Mouse (Mus musculus): ENCODE data around the gene Nsmce4a.

Gene Nsmce4a

DNA sequence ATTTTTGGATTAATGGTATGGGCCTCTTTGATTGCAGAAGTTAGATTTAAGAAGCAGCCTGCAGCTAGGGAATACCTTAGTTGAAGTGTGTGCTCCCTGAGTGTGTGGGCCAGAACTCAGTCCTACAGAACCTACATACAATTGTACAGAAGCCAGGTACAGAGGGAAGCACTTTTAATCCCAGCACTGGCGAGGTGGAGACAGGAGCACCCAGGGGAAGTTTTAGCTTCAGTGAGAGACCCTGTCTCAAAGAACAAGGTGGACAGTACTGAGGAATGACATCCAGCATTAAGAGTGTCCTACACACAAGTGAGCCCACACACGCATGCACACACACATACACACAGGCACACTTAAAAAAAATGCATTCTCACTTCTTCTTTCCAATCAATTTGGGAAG lies 5.1 kb upstream of the Nsmce4a start:
- no peak for DNase-seq (ENCODE audit: low spot score in 2 of 2)

DNA sequence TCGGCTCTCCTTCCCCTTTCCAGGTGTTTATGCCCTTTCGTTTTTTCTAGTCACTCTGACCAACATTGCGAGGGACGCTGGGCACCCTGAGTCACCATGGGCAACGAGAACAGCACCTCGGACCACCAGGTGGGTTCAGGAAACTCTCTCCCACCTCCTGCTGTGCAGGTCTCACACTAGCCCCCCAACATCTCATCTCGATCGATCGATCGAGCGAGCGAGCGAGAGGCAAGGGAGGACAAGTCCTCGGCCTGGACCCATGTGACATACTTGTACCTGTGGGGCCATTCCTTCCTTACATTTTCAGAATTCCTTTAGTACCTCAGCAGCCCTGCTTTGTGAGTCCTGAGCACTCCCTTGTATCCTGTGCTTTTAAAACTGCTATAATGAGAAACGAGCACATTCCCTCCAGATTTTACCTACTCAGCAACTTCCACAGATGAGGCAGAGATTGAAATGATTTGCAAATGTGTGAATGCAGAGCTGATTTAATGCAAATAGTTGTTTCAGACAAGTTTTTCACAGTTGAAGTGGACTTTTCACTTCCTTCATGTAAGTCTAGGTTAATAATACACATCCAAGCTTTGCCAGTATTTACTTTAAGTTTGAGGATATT lies 4.6 kb upstream of the Nsmce4a start, which contains the start of gene Tacc2:
Gene Tacc2, plus strand, starts transcription at position 51 of the 616 bp plus-strand sequence.
- DNase-seq (ENCODE audit: low spot score in 2 of 2): no peak

GRCm38 (mm10) chr7:130576981-130577380 lies 4.1 kb upstream of the Nsmce4a start:
- no peak for DNase-seq (ENCODE audit: low spot score in 2 of 2)

GRCm38 (mm10) chr7:130574211-130574991 lies 1.5 kb upstream of the Nsmce4a start:
- no peak for DNase-seq (ENCODE audit: low spot score in 2 of 2)

- no peak for DNase-seq (ENCODE audit: low spot score in 2 of 2)
Observed at GRCm38 (mm10) chr7:130573746-130574145, 828 bp upstream of the Nsmce4a start.

DNA sequence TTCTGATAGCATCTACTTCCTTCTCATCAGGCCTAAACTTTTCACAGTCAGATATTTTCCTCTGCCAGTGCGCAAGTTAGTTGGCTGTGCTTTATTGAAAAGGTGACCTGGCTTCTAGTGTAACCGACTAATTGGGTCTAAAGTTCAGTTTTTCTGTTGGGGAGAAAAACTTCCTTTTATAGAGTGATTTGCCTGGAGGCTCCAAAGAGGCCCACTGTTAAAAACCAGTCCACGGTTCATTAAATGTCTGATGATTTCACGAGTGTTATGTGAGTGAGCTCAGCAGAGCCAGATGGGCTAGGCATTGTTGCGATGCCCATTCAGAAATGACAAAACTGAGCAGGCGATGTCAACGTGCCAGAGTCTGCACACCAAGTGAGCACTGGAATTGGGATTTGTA lies 2.4 kb downstream of the Nsmce4a start:
- DNase-seq (ENCODE audit: low spot score in 2 of 2): no peak

DNA sequence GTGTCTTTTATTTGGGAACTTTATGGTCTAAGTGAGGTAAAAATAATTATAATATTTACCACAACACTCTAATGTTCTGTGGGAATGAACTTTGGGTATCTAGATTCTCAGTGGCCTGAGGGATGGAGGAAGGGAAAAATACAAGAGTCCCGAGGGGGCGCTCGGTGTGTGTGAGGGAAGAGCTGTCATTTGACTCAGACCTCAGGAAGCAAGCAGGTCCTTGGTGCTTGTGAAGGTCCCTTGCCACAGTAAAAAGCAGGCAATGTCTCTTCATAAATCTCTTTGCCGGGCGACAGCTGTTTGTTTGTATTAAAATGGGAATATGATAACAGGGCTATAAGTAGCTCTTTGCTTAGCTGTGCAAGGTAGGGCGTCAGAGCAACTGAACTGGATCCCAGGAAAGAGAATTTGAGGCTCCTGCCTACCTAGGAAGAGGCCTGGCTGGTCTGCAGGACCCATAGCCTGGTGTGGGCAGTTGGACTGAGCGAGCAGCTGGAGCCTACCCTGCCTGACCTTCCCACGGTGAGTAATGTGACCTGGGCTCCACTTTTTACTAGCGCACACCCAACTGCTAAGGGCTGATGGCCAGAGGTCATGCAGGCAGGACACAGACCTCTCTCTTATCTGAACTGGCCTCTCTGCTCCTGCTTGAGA lies 4.0 kb downstream of the Nsmce4a start:
- no peak for DNase-seq (ENCODE audit: low spot score in 2 of 2)

DNA sequence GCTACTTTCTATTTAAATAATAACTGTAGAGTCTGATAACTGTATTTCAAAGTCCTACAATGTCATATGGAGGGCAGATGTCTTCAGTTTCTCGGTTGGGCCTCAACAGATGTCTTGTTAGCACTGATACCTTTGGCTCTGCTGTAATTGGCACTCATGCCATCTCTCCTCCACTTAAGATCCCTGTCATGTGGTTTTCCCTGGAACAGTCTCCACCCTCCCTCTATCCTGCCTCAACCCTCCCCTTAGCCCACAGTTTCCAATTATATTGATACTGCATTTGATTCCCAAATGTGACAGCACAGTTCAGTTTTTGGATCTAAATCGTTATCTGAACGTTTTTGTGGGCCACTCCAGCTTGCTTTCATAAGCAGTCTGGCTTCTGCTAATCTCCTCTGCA lies 8.3 kb downstream of the Nsmce4a start:
- no peak for DNase-seq (ENCODE audit: low spot score in 2 of 2)

DNA sequence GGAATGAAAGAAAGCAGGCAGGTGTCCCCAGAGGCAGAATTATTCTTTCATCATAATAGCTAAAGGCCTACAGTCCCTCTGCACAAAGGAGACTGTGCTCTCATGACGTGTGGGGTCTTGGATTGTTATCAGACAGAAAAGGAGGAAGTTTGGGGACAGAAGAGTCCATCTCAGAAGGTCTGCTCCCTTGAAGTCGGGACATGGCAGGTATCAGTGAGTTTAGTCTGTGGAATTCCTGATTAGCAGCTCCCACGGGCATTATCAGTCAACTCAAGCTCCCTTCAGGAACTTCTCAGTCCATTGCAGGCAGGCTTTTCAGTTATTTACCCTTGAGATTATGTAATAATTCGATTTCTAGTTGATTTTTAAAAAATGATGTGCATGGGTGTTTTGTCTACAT lies 9.0 kb downstream of the Nsmce4a start:
- no peak for DNase-seq (ENCODE audit: low spot score in 2 of 2)

DNA sequence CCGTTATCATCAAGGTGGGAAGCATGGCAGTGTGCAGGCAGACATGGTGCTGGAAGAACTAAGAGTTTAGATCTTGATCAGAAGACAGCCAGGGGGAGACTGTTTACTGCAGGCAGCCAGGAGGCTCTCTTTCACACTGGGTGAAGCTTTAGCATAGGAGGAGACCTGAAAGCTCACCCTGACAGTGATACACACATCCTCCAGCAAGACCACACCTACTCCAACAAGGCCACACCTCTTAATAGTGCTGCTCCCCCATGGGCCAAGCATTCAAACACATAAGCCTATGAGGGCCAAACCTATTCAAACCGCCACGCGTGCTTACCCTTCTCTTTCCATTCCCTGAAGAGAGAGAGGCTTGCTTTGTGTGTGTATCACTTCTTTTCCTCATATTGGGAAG lies 9.6 kb downstream of the Nsmce4a start:
- no peak for DNase-seq (ENCODE audit: low spot score in 2 of 2)

- no peak for DNase-seq (ENCODE audit: low spot score in 2 of 2)
Observed at GRCm38 (mm10) chr7:130560933-130561332, 12.0 kb downstream of the Nsmce4a start.

DNA sequence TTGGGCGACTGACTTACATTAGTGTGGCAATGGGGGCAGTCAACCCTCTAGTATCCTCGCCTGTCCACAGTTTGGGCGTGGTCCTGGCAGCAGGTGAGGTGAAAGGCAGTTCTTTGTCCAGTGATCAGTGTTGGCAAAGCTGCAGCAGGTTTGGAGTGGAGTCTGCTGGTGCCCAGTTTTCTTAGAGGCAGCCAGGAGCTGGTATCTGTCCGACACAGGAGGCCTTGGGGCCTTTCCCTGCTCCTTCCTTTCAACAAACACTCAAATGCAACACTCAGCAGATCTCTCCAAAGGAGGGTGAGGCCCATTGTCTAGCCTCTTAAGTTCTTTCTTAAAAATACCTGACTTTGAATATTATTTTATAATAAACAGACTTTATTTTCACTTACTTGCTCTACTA lies 14.3 kb downstream of the Nsmce4a start:
- DNase-seq (ENCODE audit: low spot score in 2 of 2): no peak

DNA sequence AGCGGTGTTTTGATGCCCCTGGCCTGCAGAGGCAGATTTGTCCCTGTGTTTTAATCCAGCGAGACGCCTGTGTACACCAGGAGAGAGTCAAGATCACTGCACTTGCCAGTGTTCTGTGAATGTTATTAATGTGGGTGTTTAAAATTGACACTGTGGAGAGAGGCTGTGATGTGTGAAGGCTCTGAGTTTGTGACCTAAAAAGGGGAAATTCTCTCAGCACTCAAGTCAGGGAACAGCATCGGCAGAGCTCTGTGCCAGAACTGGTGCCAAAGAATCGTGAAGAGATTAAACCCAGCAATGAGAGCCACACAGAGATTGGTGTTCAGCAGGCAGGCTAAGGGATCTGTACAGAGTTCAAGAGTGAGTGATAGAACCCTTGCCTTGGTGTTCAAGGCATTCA lies 17.3 kb downstream of the Nsmce4a start:
- no peak for DNase-seq (ENCODE audit: low spot score in 2 of 2)

- no peak for DNase-seq (ENCODE audit: low spot score in 2 of 2)
Observed at GRCm38 (mm10) chr7:130553321-130553720, 19.6 kb downstream of the Nsmce4a start.

GRCm38 (mm10) chr7:130552780-130553179 lies 20.1 kb downstream of the Nsmce4a start:
- DNase-seq (ENCODE audit: low spot score in 2 of 2): no peak

GRCm38 (mm10) chr7:130547635-130548175 lies 25.2 kb downstream of the Nsmce4a start:
- DNase-seq (ENCODE audit: low spot score in 2 of 2): peak; percentile 37 to 45

GRCm38 (mm10) chr7:130546791-130547484 lies 26.0 kb downstream of the Nsmce4a start:
- DNase-seq (ENCODE audit: low spot score in 2 of 2): peak; percentile 92 to 93

GRCm38 (mm10) chr7:130546421-130546790 lies 26.5 kb downstream of the Nsmce4a start:
- DNase-seq (ENCODE audit: low spot score in 2 of 2): no peak

- no peak for DNase-seq (ENCODE audit: low spot score in 2 of 2)
Observed at GRCm38 (mm10) chr7:130545893-130546292, 27.0 kb downstream of the Nsmce4a start.

DNA sequence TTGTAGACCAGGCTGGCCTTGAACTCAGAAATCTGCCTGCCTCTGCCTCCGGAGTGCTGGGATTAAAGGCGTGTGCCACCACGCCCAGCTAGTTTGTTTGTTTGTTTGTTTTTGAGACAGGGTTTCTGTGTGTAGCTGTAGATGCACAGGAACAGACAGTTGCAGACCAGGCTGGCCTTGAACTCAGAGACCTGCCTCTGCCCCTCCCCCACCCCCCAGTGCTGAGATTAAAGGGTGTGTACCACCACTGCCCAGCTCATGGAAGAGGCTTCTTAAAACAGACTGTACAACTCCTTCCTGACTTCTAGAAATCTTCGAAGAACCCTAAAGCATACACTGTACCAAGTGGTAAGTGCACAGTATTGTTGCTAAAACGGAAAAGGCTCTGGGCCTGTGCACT lies 27.5 kb downstream of the Nsmce4a start:
- DNase-seq (ENCODE audit: low spot score in 2 of 2): no peak

DNA sequence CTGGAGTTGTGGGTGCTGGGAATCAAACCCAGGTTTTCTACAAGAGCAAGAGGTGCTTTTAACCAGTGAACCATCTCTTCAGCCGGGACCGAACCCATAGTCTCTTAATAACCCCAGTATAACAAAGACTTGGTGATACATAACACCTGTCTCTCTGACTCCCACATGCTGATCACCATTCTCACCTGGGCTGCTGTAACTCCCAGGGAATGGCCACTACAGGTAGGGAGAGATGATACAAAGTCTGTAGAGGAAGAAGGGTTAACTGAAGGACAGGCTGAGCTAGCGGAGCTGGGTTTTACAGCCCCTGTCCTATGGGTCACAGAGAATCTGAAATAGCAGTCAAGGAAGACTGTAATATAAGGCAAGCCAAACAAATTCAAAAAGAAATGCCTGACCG lies 29.7 kb downstream of the Nsmce4a start:
- no peak for DNase-seq (ENCODE audit: low spot score in 2 of 2)

DNA sequence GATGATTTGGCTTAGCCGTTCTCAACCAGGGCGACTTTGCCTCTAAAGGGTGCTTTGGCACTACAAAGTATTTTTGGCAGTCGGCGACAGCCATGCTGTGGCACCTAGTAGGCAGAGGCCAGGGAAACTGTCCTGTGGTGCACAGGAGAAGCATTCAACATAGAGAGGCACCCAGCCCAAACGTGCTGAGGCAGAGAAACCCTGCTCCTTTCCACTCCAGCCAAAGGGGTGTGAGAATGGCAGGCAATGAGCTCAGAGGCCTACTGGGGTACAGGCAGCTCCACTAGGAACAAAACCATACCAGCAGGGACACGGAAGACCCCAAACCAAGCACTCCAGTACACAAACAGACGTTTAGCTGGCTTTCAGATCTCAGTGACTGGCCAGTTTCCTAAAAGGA lies 32.7 kb downstream of the Nsmce4a start:
- DNase-seq (ENCODE audit: low spot score in 2 of 2): no peak

Data from spleen, postnatal 36 days (tissue).